Mouse (Mus musculus): ENCODE results near the gene Dnmt3l. TPM values are rescaled to one million over a fixed set of nuclear protein-coding genes. Genes with fewer than 3 reads are reported as not detected.

The Dnmt3l gene
- polyA plus RNA-seq, 2 experiments: 0.15 TPM; not detected in 1

DNA sequence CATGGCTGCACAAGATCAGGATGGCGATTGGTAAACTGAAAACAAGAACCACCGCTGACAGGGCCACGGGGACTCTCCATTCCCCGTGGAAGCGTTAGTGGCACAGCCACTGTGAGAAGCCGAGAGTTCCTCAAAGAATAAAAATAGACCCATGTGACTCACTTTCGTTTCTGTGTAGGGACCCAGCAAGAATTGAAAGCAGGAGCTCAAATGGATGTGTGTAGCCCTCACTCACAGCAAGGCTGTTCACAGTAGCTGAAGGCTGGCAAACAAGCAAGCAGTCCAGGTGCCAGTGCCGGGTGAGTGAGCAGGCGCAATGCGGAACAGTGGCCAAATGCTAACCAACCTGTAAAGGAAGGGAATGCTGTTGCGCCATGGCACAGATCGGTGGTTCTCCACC, 63.8 kb downstream of the Dnmt3l start:
- H3K27me3 ChIP-seq (ENCODE audit: control insufficient read depth, insufficient read depth, low read length): no peaks in the 10 kb centered on the region
- no peaks in the 10 kb centered on the region for H3K36me3 ChIP-seq (ENCODE audit: control insufficient read depth, insufficient read depth, low read length)
- 82% methylated on average over 12 of the region's 12 CpGs for WGBS
- H3K4me3 ChIP-seq (replicated peaks; ENCODE audit: low read length): no peak overlapping the region
- H3K4me2 ChIP-seq (replicated peaks; ENCODE audit: low read depth, low read length, severe bottlenecking): no peak overlapping the region
- no peak overlapping the region for H3K9ac ChIP-seq (ENCODE audit: low read depth, low read length, severe bottlenecking)
- peaks cover 8% of the 10 kb centered on the region for H3K4me1 ChIP-seq (ENCODE audit: control insufficient read depth, insufficient read depth, low read length)
- no peaks in the 10 kb centered on the region for H3K9me3 ChIP-seq (ENCODE audit: control insufficient read depth, low read length)
- ATAC-seq (ENCODE audit: low FRiP score, low read depth) (no peak), DNase-seq (ENCODE audit: low spot score) (no peak)
- TF ChIP-seq POLR2A (IDR thresholded peaks at IDR 0.05; ENCODE audit: borderline replicate concordance, extremely low read depth, insufficient read depth, insufficient read length): no peak
- H3K27ac ChIP-seq (replicated peaks; ENCODE audit: low read depth, low read length): no peak overlapping the region

Other genes with a start within 250 kb of the Dnmt3l start
- not detected in 2 replicates for gene Gm9639, start 246.9 kb upstream of the Dnmt3l start, polyA plus RNA-seq (2012; rRNA removed)
- not detected in 2 replicates for gene Gm9639, start 246.9 kb upstream of the Dnmt3l start, polyA plus RNA-seq (2014; fragmentation: Nextera tagmentation; extraction: Ambion mirVana)
- gene Gm19668, start 242.8 kb upstream of the Dnmt3l start, polyA plus RNA-seq (2012; rRNA removed): not detected in 2 replicates
- gene Gm19668, start 242.8 kb upstream of the Dnmt3l start, polyA plus RNA-seq (2014; fragmentation: Nextera tagmentation; extraction: Ambion mirVana): not detected in 2 replicates
- not detected in 2 replicates for gene Gm9507, start 230.1 kb upstream of the Dnmt3l start, polyA plus RNA-seq (2012; rRNA removed)
- gene Gm9507, start 230.1 kb upstream of the Dnmt3l start, polyA plus RNA-seq (2014; fragmentation: Nextera tagmentation; extraction: Ambion mirVana): not detected in 2 replicates
- 0.13 and 0.25 TPM in 2 replicates for gene Gm2696, start 227.3 kb upstream of the Dnmt3l start, polyA plus RNA-seq (2012; rRNA removed)
- gene Gm2696, start 227.3 kb upstream of the Dnmt3l start, polyA plus RNA-seq (2014; fragmentation: Nextera tagmentation; extraction: Ambion mirVana): not detected in 2 replicates
- gene Krtap10-4, start 214.9 kb upstream of the Dnmt3l start, polyA plus RNA-seq (2012; rRNA removed): not detected in 2 replicates
- not detected in 2 replicates for gene Krtap10-4, start 214.9 kb upstream of the Dnmt3l start, polyA plus RNA-seq (2014; fragmentation: Nextera tagmentation; extraction: Ambion mirVana)
- 0.08 and 0.14 TPM in 2 replicates for gene Krtap10-10, start 206.0 kb upstream of the Dnmt3l start, polyA plus RNA-seq (2012; rRNA removed)
- gene Krtap10-10, start 206.0 kb upstream of the Dnmt3l start, polyA plus RNA-seq (2014; fragmentation: Nextera tagmentation; extraction: Ambion mirVana): not detected in 2 replicates
- gene Gm36176, start 195.1 kb upstream of the Dnmt3l start, polyA plus RNA-seq (2012; rRNA removed): not detected in 2 replicates
- not detected in 2 replicates for gene Gm36176, start 195.1 kb upstream of the Dnmt3l start, polyA plus RNA-seq (2014; fragmentation: Nextera tagmentation; extraction: Ambion mirVana)
- 0.13 TPM in 1 of 2 replicates, not detected in the other for gene Gm10318, start 189.1 kb upstream of the Dnmt3l start, polyA plus RNA-seq (2012; rRNA removed)
- gene Gm10318, start 189.1 kb upstream of the Dnmt3l start, polyA plus RNA-seq (2014; fragmentation: Nextera tagmentation; extraction: Ambion mirVana): not detected in 2 replicates
- gene Gm3285, start 180.0 kb upstream of the Dnmt3l start, polyA plus RNA-seq (2012; rRNA removed): 0.06 and 0.10 TPM in 2 replicates
- not detected in 2 replicates for gene Gm3285, start 180.0 kb upstream of the Dnmt3l start, polyA plus RNA-seq (2014; fragmentation: Nextera tagmentation; extraction: Ambion mirVana)
- 3.6 and 4.8 TPM in 2 replicates for gene Lrrc3, start 139.4 kb upstream of the Dnmt3l start, polyA plus RNA-seq (2012; rRNA removed)
- 3.4 and 3.6 TPM in 2 replicates for gene Lrrc3, start 139.4 kb upstream of the Dnmt3l start, polyA plus RNA-seq (2014; fragmentation: Nextera tagmentation; extraction: Ambion mirVana)
- gene Trpm2, start 71.4 kb upstream of the Dnmt3l start, polyA plus RNA-seq (2012; rRNA removed): 0.39 and 0.69 TPM in 2 replicates
- gene Trpm2, start 71.4 kb upstream of the Dnmt3l start, polyA plus RNA-seq (2014; fragmentation: Nextera tagmentation; extraction: Ambion mirVana): 0.06 and 0.41 TPM in 2 replicates
- 42.9 and 55.6 TPM in 2 replicates for gene 1810043G02Rik, start 63.4 kb upstream of the Dnmt3l start, polyA plus RNA-seq (2012; rRNA removed)
- gene 1810043G02Rik, start 63.4 kb upstream of the Dnmt3l start, polyA plus RNA-seq (2014; fragmentation: Nextera tagmentation; extraction: Ambion mirVana): 26.5 and 27.1 TPM in 2 replicates
- 129 and 180 TPM in 2 replicates for gene Pfkl, start 31.9 kb upstream of the Dnmt3l start, polyA plus RNA-seq (2012; rRNA removed)
- 112 and 122 TPM in 2 replicates for gene Pfkl, start 31.9 kb upstream of the Dnmt3l start, polyA plus RNA-seq (2014; fragmentation: Nextera tagmentation; extraction: Ambion mirVana)
- 4.3 and 5.3 TPM in 2 replicates for gene Aire, start 1.7 kb downstream of the Dnmt3l start, polyA plus RNA-seq (2012; rRNA removed)
- 0.19 and 0.28 TPM in 2 replicates for gene Aire, start 1.7 kb downstream of the Dnmt3l start, polyA plus RNA-seq (2014; fragmentation: Nextera tagmentation; extraction: Ambion mirVana)
- 8.7 and 10.9 TPM in 2 replicates for gene Icosl, start 27.4 kb downstream of the Dnmt3l start, polyA plus RNA-seq (2012; rRNA removed)
- gene Icosl, start 27.4 kb downstream of the Dnmt3l start, polyA plus RNA-seq (2014; fragmentation: Nextera tagmentation; extraction: Ambion mirVana): 5.6 and 6.9 TPM in 2 replicates
- gene D10Jhu81e, start 127.8 kb downstream of the Dnmt3l start, polyA plus RNA-seq (2012; rRNA removed): 94.8 and 125 TPM in 2 replicates
- gene D10Jhu81e, start 127.8 kb downstream of the Dnmt3l start, polyA plus RNA-seq (2014; fragmentation: Nextera tagmentation; extraction: Ambion mirVana): 25.6 and 28.6 TPM in 2 replicates
- 15.8 and 16.1 TPM in 2 replicates for gene Pwp2, start 143.2 kb downstream of the Dnmt3l start, polyA plus RNA-seq (2012; rRNA removed)
- gene Pwp2, start 143.2 kb downstream of the Dnmt3l start, polyA plus RNA-seq (2014; fragmentation: Nextera tagmentation; extraction: Ambion mirVana): 16.9 and 17.4 TPM in 2 replicates
- gene Trappc10, start 202.7 kb downstream of the Dnmt3l start, polyA plus RNA-seq (2012; rRNA removed): 32.4 and 38.8 TPM in 2 replicates
- gene Trappc10, start 202.7 kb downstream of the Dnmt3l start, polyA plus RNA-seq (2014; fragmentation: Nextera tagmentation; extraction: Ambion mirVana): 18.8 and 19.0 TPM in 2 replicates